Mouse (Mus musculus): ENCODE data around the gene Hira.

Gene Hira

GRCm38 (mm10) chr16:19014650-19015049 lies 137.8 kb downstream of the Hira start:
- in situ Hi-C loops (cut with MseI, MboI): no loop called here
